ENCODE assay signal across 18 mouse cellular contexts in the genomic region with DNA sequence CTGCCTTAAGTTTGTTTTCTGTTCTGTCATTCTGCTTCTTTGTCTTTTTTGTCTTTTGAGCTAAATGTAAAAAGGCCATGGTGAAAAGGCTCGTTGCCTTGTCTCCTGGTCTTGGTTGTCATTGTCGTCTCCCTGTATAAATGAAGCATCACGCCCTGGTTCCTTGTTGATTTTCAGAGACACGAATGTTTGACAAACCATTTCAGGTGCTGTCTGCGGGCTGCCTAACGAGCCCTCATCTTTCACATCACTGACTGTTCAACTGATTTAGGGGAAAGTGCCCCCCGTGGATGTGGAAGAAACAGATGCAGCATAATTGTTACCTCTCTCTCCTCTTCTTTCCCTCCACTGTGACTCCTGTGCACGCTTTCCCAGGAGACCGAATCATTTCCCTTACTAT.
DNase-seq lines count a peak whose midpoint lies in the region; ATAC-seq and TF ChIP-seq lines count a peak whose summit lies in the region.
"Had no signal": no experiment of that assay in that cellular context is flagged by ENCODE, and none has a peak within 500 bp of the region (broad histone marks: within the 10 kb centered on the region; RNA-seq: fewer than 3 reads in every experiment).

No protein-coding gene starts in this region.

- no peaks in the 10 kb centered on the region for H3K27me3 ChIP-seq in hindbrain, postnatal 0 days (ENCODE audit: insufficient read depth, low read length)
- no peaks in the 10 kb centered on the region for H3K27me3 ChIP-seq in hindbrain, embryonic 12.5 days
- H3K27me3 ChIP-seq in midbrain, embryonic 11.5 days (ENCODE audit: control insufficient read depth, insufficient read depth, low read length) = no peaks in the 10 kb centered on the region
- no peaks in the 10 kb centered on the region for H3K27me3 ChIP-seq in midbrain, postnatal 0 days (ENCODE audit: insufficient read depth, low read length)
- H3K27me3 ChIP-seq: embryonic facial prominence, embryonic 12.5 days; forebrain, embryonic 13.5 days; forebrain, embryonic 15.5 days had no signal

- DNase-seq in hindbrain, postnatal 0 days (ENCODE audit: low spot score) = peak; percentile 12
- peak; percentile 71 for DNase-seq in midbrain, embryonic 11.5 days (ENCODE audit: low spot score, missing footprints)
- DNase-seq in midbrain, postnatal 0 days (ENCODE audit: low spot score) = no peak
- no peak for DNase-seq in urinary bladder, postnatal 14 days (ENCODE audit: low spot score)
- DNase-seq: adrenal gland, adult 2 months; adrenal gland, postnatal 10 days; adrenal gland, postnatal 25 days; cerebellum, adult 11-12 months; cerebellum, adult 2 months; cerebellum, adult 9-10 months; cerebellum, postnatal 10 days; cerebellum, postnatal 25 days; forebrain, postnatal 0 days had no signal

- WGBS in hindbrain, postnatal 0 days = 51% methylated on average over 9 of the region's 9 CpGs
- WGBS in hindbrain, embryonic 12.5 days = 54% methylated on average over 9 of the region's 9 CpGs
- WGBS in midbrain, embryonic 11.5 days = 82% methylated on average over 9 of the region's 9 CpGs
- WGBS in midbrain, postnatal 0 days = 63% methylated on average over 9 of the region's 9 CpGs

- no peak overlapping the region for H3K4me3 ChIP-seq in hindbrain, postnatal 0 days (ENCODE audit: low read length)
- H3K4me3 ChIP-seq in hindbrain, embryonic 12.5 days = no peak overlapping the region
- H3K4me3 ChIP-seq in midbrain, embryonic 11.5 days (ENCODE audit: low read depth, low read length) = no peak overlapping the region
- no peak overlapping the region for H3K4me3 ChIP-seq in midbrain, postnatal 0 days (ENCODE audit: low read depth, low read length)
- H3K4me3 ChIP-seq: embryonic facial prominence, embryonic 10.5 days; embryonic facial prominence, embryonic 12.5 days; forebrain, embryonic 13.5 days; forebrain, embryonic 15.5 days had no signal

- H3K4me2 ChIP-seq in hindbrain, postnatal 0 days (ENCODE audit: low read depth, low read length) = no peak overlapping the region
- H3K4me2 ChIP-seq in hindbrain, embryonic 12.5 days (replicated peaks) = no peak overlapping the region
- no peak overlapping the region for H3K4me2 ChIP-seq in midbrain, embryonic 11.5 days
- H3K4me2 ChIP-seq in midbrain, postnatal 0 days (ENCODE audit: low read depth, low read length, poor library complexity, severe bottlenecking) = no peak overlapping the region
- H3K4me2 ChIP-seq: embryonic facial prominence, embryonic 12.5 days; forebrain, embryonic 13.5 days; forebrain, embryonic 15.5 days had no signal

- no peaks in the 10 kb centered on the region for H3K4me1 ChIP-seq in hindbrain, postnatal 0 days (ENCODE audit: insufficient read depth, low read length)
- H3K4me1 ChIP-seq in hindbrain, embryonic 12.5 days = no peaks in the 10 kb centered on the region
- H3K4me1 ChIP-seq in midbrain, embryonic 11.5 days (ENCODE audit: control insufficient read depth, insufficient read depth, low read length) = no peaks in the 10 kb centered on the region
- no peaks in the 10 kb centered on the region for H3K4me1 ChIP-seq in midbrain, postnatal 0 days (ENCODE audit: insufficient read depth, low read length)
- H3K4me1 ChIP-seq: embryonic facial prominence, embryonic 10.5 days; embryonic facial prominence, embryonic 12.5 days; forebrain, embryonic 13.5 days; forebrain, embryonic 15.5 days had no signal

- H3K36me3 ChIP-seq in hindbrain, postnatal 0 days (ENCODE audit: insufficient read depth, low read length) = no peaks in the 10 kb centered on the region
- no peaks in the 10 kb centered on the region for H3K36me3 ChIP-seq in hindbrain, embryonic 12.5 days
- no peaks in the 10 kb centered on the region for H3K36me3 ChIP-seq in midbrain, embryonic 11.5 days (ENCODE audit: control insufficient read depth, insufficient read depth, low read length)
- no peaks in the 10 kb centered on the region for H3K36me3 ChIP-seq in midbrain, postnatal 0 days (ENCODE audit: insufficient read depth, low read length)
- H3K36me3 ChIP-seq: embryonic facial prominence, embryonic 10.5 days; embryonic facial prominence, embryonic 12.5 days; forebrain, embryonic 15.5 days had no signal

- H3K9me3 ChIP-seq in hindbrain, postnatal 0 days (ENCODE audit: low read length) = no peaks in the 10 kb centered on the region
- H3K9me3 ChIP-seq in hindbrain, embryonic 12.5 days (replicated peaks) = no peaks in the 10 kb centered on the region
- H3K9me3 ChIP-seq in midbrain, embryonic 11.5 days (ENCODE audit: control insufficient read depth, low read length) = no peaks in the 10 kb centered on the region
- H3K9me3 ChIP-seq in midbrain, postnatal 0 days (ENCODE audit: low read length) = no peaks in the 10 kb centered on the region
- H3K9me3 ChIP-seq: embryonic facial prominence, embryonic 10.5 days; embryonic facial prominence, embryonic 12.5 days; forebrain, embryonic 13.5 days; forebrain, embryonic 15.5 days had no signal

- no peak overlapping the region for H3K9ac ChIP-seq in hindbrain, postnatal 0 days (replicated peaks; ENCODE audit: low read length)
- H3K9ac ChIP-seq in hindbrain, embryonic 12.5 days = no peak overlapping the region
- no peak overlapping the region for H3K9ac ChIP-seq in midbrain, embryonic 11.5 days (ENCODE audit: low read length)
- no peak overlapping the region for H3K9ac ChIP-seq in midbrain, postnatal 0 days (replicated peaks; ENCODE audit: low read length, poor library complexity, severe bottlenecking)
- H3K9ac ChIP-seq: embryonic facial prominence, embryonic 12.5 days; forebrain, embryonic 13.5 days; forebrain, embryonic 15.5 days; forebrain, postnatal 0 days had no signal

- no peak for ATAC-seq in hindbrain, postnatal 0 days
- no peak for ATAC-seq in hindbrain, embryonic 12.5 days (ENCODE audit: low FRiP score)
- ATAC-seq in midbrain, embryonic 11.5 days (ENCODE audit: low FRiP score) = no peak
- no peak for ATAC-seq in midbrain, postnatal 0 days (ENCODE audit: low FRiP score)
- ATAC-seq: forebrain, embryonic 13.5 days; forebrain, embryonic 15.5 days; forebrain, postnatal 0 days had no signal

- no peak overlapping the region for H3K27ac ChIP-seq in hindbrain, postnatal 0 days
- H3K27ac ChIP-seq in hindbrain, embryonic 12.5 days = no peak overlapping the region
- no peak overlapping the region for H3K27ac ChIP-seq in midbrain, embryonic 11.5 days (ENCODE audit: low read depth, low read length)
- no peak overlapping the region for H3K27ac ChIP-seq in midbrain, postnatal 0 days (ENCODE audit: low read depth, low read length)
- H3K27ac ChIP-seq: embryonic facial prominence, embryonic 10.5 days; embryonic facial prominence, embryonic 12.5 days; forebrain, embryonic 13.5 days; forebrain, embryonic 15.5 days had no signal

- no peak for TF ChIP-seq CTCF in hindbrain, postnatal 0 days (IDR thresholded peaks at IDR 0.05; ENCODE audit: low read depth)
- TF ChIP-seq CTCF in midbrain, postnatal 0 days (IDR thresholded peaks at IDR 0.05) = no peak

Comparison
In these comparisons a context has a peak if more than half of its experiments do, and no peak if none do; other contexts are left out.
1. DNase-seq: peak in hindbrain, postnatal 0 days (single experiment) and midbrain, embryonic 11.5 days (single experiment); none in midbrain, postnatal 0 days (single experiment) and urinary bladder, postnatal 14 days (single experiment).